Mouse (Mus musculus): ENCODE data around the gene Tnk2. TPM values are rescaled to one million over a fixed set of nuclear protein-coding genes. Genes with fewer than 3 reads are reported as not detected.

Tnk2 gene
- 238 and 239 TPM in 2 replicates for polyA plus RNA-seq (2012; rRNA removed)

DNA sequence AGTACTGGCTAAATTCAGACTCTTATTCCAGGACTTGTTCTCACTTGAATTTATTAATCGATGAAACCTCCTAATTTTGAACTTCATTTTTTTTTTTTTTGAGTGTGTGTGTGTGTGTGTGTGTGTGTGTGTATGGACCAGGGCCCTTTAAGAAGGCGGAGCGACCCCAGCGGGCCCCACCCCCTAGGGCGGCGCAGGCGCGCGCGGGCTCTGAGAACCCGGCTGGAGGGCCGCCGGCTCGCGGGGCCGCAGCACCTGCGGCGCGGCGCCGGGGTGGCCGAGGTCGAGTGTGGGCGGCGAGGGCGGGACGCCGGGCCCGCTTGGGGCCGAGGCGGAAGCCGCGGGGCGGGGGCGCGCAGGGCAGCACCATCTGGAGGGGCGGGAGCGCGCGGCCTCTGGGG, at the start of gene Tnk2:
Tnk2 (plus strand) TSS at position 214 of the 401 bp plus-strand sequence.
- DNase-seq: peak; percentile 90
- peaks cover 4% of the 10 kb centered on the region for H3K4me1 ChIP-seq (ENCODE audit: control insufficient read depth, insufficient read depth, low read length)
- WGBS: under 1% methylated on average over 27 of the region's 40 CpGs
- peak within 1 kb of the TSS; percentile 63 for H3K27ac ChIP-seq (ENCODE audit: insufficient read depth, low read length)
- H3K4me3 ChIP-seq (replicated peaks; ENCODE audit: insufficient read depth, low read depth, low read length): peak within 1 kb of the TSS; percentile 68
- H3K27me3 ChIP-seq (ENCODE audit: control insufficient read depth, insufficient read depth, low read length): no peaks in the 10 kb centered on the region
- TF ChIP-seq POLR2A (IDR thresholded peaks at IDR 0.05; ENCODE audit: borderline replicate concordance, insufficient read depth, low read length): peak; percentile 51
- no peak for TF ChIP-seq CTCF (IDR thresholded peaks at IDR 0.05; ENCODE audit: borderline replicate concordance, insufficient read depth, low read depth, low read length)

DNA sequence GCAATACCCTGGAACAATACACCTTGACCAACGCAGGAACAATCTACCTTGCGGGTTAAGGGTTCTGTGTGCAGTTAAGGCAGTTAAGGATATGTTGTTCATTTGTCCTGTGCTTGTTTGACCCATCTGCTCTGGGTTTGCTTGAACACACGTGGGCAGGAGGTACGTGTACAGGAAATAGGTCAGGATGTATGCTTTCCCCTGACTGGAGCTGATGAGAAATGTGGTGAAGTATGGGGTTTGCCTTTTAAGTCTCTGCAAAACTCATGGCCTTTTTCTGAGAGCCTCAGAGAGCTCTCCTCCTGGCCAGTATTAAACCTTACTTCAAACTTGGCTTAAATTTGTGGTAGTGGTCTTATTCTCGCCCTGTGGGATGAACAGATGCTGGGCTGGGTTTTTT, 49.8 kb upstream of the Tnk2 start:
- H3K27me3 ChIP-seq (ENCODE audit: control insufficient read depth, insufficient read depth, low read length): no peaks in the 10 kb centered on the region
- WGBS: 84% methylated on average over 5 of the region's 5 CpGs

GRCm38 (mm10) chr16:32594701-32595100, 49.0 kb upstream of the Tnk2 start:
- Histone ChIP-seq H3K27ac (ENCODE audit: insufficient read depth, low read length) (no peak overlapping the region), H3K4me3 (replicated peaks; ENCODE audit: insufficient read depth, low read depth, low read length) (no peak overlapping the region), H3K4me1 (ENCODE audit: control insufficient read depth, insufficient read depth, low read length) (peaks cover 4% of the 10 kb centered on the region), H3K27me3 (ENCODE audit: control insufficient read depth, insufficient read depth, low read length) (no peaks in the 10 kb centered on the region)
- TF ChIP-seq POLR2A (IDR thresholded peaks at IDR 0.05; ENCODE audit: borderline replicate concordance, insufficient read depth, low read length) (no peak), CTCF (IDR thresholded peaks at IDR 0.05; ENCODE audit: borderline replicate concordance, insufficient read depth, low read depth, low read length) (no peak)
- no peak for DNase-seq
- WGBS: 85% methylated on average over 5 of the region's 5 CpGs

More for the DNA sequence above, 49.8 kb upstream of the Tnk2 start:
- Histone ChIP-seq H3K4me1 (ENCODE audit: control insufficient read depth, insufficient read depth, low read length) (peaks cover 4% of the 10 kb centered on the region), H3K27ac (ENCODE audit: insufficient read depth, low read length) (no peak overlapping the region), H3K4me3 (replicated peaks; ENCODE audit: insufficient read depth, low read depth, low read length) (no peak overlapping the region)
- no peak for DNase-seq
- TF ChIP-seq CTCF (IDR thresholded peaks at IDR 0.05; ENCODE audit: borderline replicate concordance, insufficient read depth, low read depth, low read length) (no peak), POLR2A (IDR thresholded peaks at IDR 0.05; ENCODE audit: borderline replicate concordance, insufficient read depth, low read length) (no peak)

DNA sequence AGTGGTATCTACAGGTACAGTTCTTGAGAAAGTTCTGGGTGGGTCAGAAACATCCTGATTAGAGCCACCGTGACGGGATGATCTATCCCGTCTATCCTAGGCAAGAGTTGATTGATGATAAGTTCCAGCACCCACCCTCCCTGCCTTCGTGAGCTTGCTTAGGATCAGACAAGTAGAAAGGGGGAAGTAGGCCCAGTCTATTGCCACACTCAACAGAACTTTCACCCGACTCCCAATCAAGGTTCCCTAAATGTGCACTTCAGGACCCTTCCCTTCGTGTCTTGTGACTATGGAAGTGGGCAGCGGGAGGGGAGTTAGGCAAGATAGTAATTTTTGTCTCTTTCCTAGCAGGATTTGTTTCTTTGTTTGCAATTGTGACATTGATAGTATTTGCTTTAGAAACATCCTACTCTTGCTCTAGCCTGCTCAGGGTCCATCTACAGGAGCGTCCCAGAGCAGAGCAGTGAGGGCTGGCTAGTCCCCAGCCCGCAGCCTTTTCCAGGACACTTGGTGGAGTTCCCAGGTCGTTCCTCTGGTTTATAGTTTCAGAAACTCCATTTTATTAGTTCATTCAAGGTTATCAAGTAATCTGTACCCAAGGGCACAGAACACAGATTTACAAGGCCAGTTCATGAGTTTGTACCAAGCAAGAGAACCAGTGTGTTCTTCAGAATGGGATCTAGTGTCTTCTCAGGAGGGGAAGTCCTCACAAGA, 48.4 kb upstream of the Tnk2 start:
- H3K4me1 ChIP-seq (ENCODE audit: control insufficient read depth, insufficient read depth, low read length): peaks cover 4% of the 10 kb centered on the region
- no peak overlapping the region for H3K27ac ChIP-seq (ENCODE audit: insufficient read depth, low read length)
- TF ChIP-seq POLR2A (IDR thresholded peaks at IDR 0.05; ENCODE audit: borderline replicate concordance, insufficient read depth, low read length) (no peak), CTCF (IDR thresholded peaks at IDR 0.05; ENCODE audit: borderline replicate concordance, insufficient read depth, low read depth, low read length) (no peak)
- H3K27me3 ChIP-seq (ENCODE audit: control insufficient read depth, insufficient read depth, low read length): no peaks in the 10 kb centered on the region
- WGBS: 92% methylated on average over 10 of the region's 10 CpGs
- no peak overlapping the region for H3K4me3 ChIP-seq (replicated peaks; ENCODE audit: insufficient read depth, low read depth, low read length)
- no peak for DNase-seq

GRCm38 (mm10) chr16:32597909-32598381, 45.7 kb upstream of the Tnk2 start:
- Histone ChIP-seq H3K27ac (ENCODE audit: insufficient read depth, low read length) (no peak overlapping the region; the same call in 1 of the 2 replicates), H3K27me3 (ENCODE audit: control insufficient read depth, insufficient read depth, low read length) (no peaks in the 10 kb centered on the region), H3K4me3 (replicated peaks; ENCODE audit: insufficient read depth, low read depth, low read length) (no peak overlapping the region), H3K4me1 (ENCODE audit: control insufficient read depth, insufficient read depth, low read length) (peaks cover 4% of the 10 kb centered on the region)
- DNase-seq: peak in 1 of 2 experiments; percentile 16
- TF ChIP-seq POLR2A (IDR thresholded peaks at IDR 0.05; ENCODE audit: borderline replicate concordance, insufficient read depth, low read length) (no peak), CTCF (IDR thresholded peaks at IDR 0.05; ENCODE audit: borderline replicate concordance, insufficient read depth, low read depth, low read length) (no peak)
- WGBS: 2% methylated on average over 4 of the region's 4 CpGs

GRCm38 (mm10) chr16:32599151-32599550, 44.5 kb upstream of the Tnk2 start:
- TF ChIP-seq CTCF (IDR thresholded peaks at IDR 0.05; ENCODE audit: borderline replicate concordance, insufficient read depth, low read depth, low read length) (no peak), POLR2A (IDR thresholded peaks at IDR 0.05; ENCODE audit: borderline replicate concordance, insufficient read depth, low read length) (no peak)
- 94% methylated on average over 1 of the region's 1 CpGs for WGBS
- Histone ChIP-seq H3K27ac (ENCODE audit: insufficient read depth, low read length) (no peak overlapping the region), H3K4me3 (replicated peaks; ENCODE audit: insufficient read depth, low read depth, low read length) (no peak overlapping the region), H3K4me1 (ENCODE audit: control insufficient read depth, insufficient read depth, low read length) (peaks cover 4% of the 10 kb centered on the region), H3K27me3 (ENCODE audit: control insufficient read depth, insufficient read depth, low read length) (no peaks in the 10 kb centered on the region)
- DNase-seq: no peak

- WGBS: 78% methylated on average over 3 of the region's 3 CpGs
- Histone ChIP-seq H3K4me3 (replicated peaks; ENCODE audit: insufficient read depth, low read depth, low read length) (no peak overlapping the region), H3K4me1 (ENCODE audit: control insufficient read depth, insufficient read depth, low read length) (peaks cover 4% of the 10 kb centered on the region), H3K27ac (ENCODE audit: insufficient read depth, low read length) (no peak overlapping the region), H3K27me3 (ENCODE audit: control insufficient read depth, insufficient read depth, low read length) (no peaks in the 10 kb centered on the region)
- no peak for DNase-seq
- TF ChIP-seq CTCF (IDR thresholded peaks at IDR 0.05; ENCODE audit: borderline replicate concordance, insufficient read depth, low read depth, low read length) (no peak), POLR2A (IDR thresholded peaks at IDR 0.05; ENCODE audit: borderline replicate concordance, insufficient read depth, low read length) (no peak)
Observed at GRCm38 (mm10) chr16:32602193-32602685, 41.4 kb upstream of the Tnk2 start.
